Mouse (Mus musculus): Measurements from ENCODE around the gene Hao2.

The Hao2 gene

GRCm38 (mm10) chr3:98855160-98855559, 37.9 kb downstream of the Hao2 start:
- DNase-seq, result no peak

- DNase-seq, result no peak
These were observed 39.4 kb downstream of the Hao2 start for GRCm38 (mm10) chr3:98853685-98854084.

- DNase-seq, result no peak
These were observed 40.0 kb downstream of the Hao2 start for GRCm38 (mm10) chr3:98853051-98853450.

GRCm38 (mm10) chr3:98852631-98853030, 40.4 kb downstream of the Hao2 start:
- no peak for DNase-seq

GRCm38 (mm10) chr3:98851853-98852252, 41.2 kb downstream of the Hao2 start:
- no peak for DNase-seq

- no peak for DNase-seq
These were observed 42.8 kb downstream of the Hao2 start for GRCm38 (mm10) chr3:98850262-98850661.

GRCm38 (mm10) chr3:98848898-98849297, 44.1 kb downstream of the Hao2 start:
- no peak for DNase-seq

Measured in cerebellum, postnatal 25 days (tissue).